Mouse (Mus musculus) intestine, embryonic 14.5 days (tissue): Measurements from ENCODE around the gene Xrra1. TPM values are rescaled to one million over a fixed set of nuclear protein-coding genes. Genes with fewer than 3 reads are reported as not detected.

Source experiments
- ATAC-seq: fragments of 200-750 bp; cut with Nextera tagmentation; replicated peaks from 2 replicates; pipeline ENCODE4 v1.8.0; 2017; ENCODE audit warnings: low read depth, moderate number of reproducible peaks, moderate TSS enrichment, moderate library complexity; ENCODE audit not compliant: low FRiP score, low TSS enrichment
- DNase-seq: peaks from one replicate; pipeline ENCODE4 v3.0.0-alpha.2; 2018; ENCODE audit warnings: low spot score
- H3K27ac ChIP-seq: fragments of 300-500 bp; sonication (generic); 2 replicates; pipeline ENCODE4 v1.5.1; 2014; ENCODE audit warnings: low read depth, mild to moderate bottlenecking, control low read depth
- H3K27me3 ChIP-seq: fragments of 300-500 bp; sonication (generic); replicated peaks from 2 replicates; pipeline ENCODE4 v1.6.1; 2014; ENCODE audit warnings: low read length, control low read depth; ENCODE audit not compliant: control insufficient read depth, insufficient read depth
- H3K36me3 ChIP-seq: fragments of 300-500 bp; sonication (generic); 2 replicates; pipeline ENCODE4 v1.6.1; 2014; ENCODE audit warnings: low read length, control low read depth; ENCODE audit not compliant: control insufficient read depth, insufficient read depth
- H3K4me1 ChIP-seq: fragments of 300-500 bp; sonication (generic); replicated peaks from 2 replicates; pipeline ENCODE4 v1.6.1; 2014; ENCODE audit warnings: low read length, control low read depth, mixed read lengths; ENCODE audit not compliant: control insufficient read depth, insufficient read depth
- H3K4me2 ChIP-seq: fragments of 300-500 bp; sonication (generic); 2 replicates; pipeline ENCODE4 v1.6.1; 2014; ENCODE audit warnings: low read length
- H3K4me3 ChIP-seq: fragments of 300-500 bp; sonication (generic); 2 replicates; pipeline ENCODE4 v1.5.1; 2014; ENCODE audit warnings: low read depth, low read length, control low read depth, mixed read lengths
- H3K9ac ChIP-seq: fragments of 300-500 bp; sonication (generic); 2 replicates; pipeline ENCODE4 v1.6.1; 2014; ENCODE audit warnings: mild to moderate bottlenecking, low read length
- H3K9me3 ChIP-seq: fragments of 300-500 bp; sonication (generic); 2 replicates; pipeline ENCODE4 v1.6.1; 2016; ENCODE audit warnings: low read length, control low read depth; ENCODE audit not compliant: control insufficient read depth
- WGBS: fragments of 180-500 bp; shearing (Covaris S2); extraction: QIAGEN DNeasy Blood & Tissue Kit; methylation state at CpG from one replicate; pipeline ENCODE4 v1.1.7; 2014; 5-methylcytosine and 5-hydroxymethylcytosine counted together
- polyA plus RNA-seq: library from polyadenylated mRNA; unstranded; fragments of >200 nt; fragmentation: Nextera tagmentation; extraction: Ambion mirVana; gene quantifications from 2 replicates; pipeline ENCODE4 v1.2.1, GENCODE M21; 2014

The Xrra1 gene
- polyA plus RNA-seq, 1 experiment from 2014 or later, result 0.27 TPM

DNA sequence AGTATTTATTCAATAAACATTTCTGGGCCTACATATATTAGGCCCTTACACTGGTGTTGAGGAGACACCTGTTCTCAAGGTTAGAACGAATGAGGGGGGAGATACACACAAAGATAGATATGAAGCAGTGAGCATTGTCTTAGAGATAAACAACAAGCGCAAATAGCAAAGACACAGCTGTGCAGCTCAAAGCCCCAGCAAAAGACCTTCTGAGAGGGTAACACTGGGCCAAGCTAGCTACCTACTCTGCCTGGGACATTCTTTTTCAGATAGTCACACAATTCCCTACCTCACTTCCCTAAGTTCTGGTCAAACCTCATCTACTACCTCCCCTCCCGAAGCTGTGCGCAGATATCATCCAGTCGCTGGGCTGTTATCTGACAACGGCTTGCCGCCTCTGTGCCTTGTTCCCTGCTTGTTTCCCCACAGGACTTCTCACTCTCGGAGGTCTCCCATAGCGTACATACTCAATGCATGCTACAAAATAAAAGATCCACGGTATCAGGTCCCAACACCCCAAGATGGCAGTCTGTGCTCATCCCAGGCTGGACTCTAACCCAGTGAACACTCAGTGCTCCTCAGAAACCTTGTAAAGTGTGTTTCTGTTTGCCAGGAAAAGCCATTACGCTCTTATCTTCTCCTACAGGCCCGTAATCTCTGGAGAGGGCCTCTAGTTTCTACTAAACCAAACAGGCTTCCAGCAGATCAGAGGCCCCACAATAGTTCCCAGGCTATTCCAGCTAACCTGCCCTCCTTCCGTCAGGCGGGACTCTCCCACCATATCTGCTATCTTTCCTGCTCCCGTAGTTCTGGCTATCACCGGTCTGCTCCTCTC lies 34.0 kb upstream of the Xrra1 start:
- Histone ChIP-seq H3K9ac (no peak overlapping the region), H3K4me2 (no peak overlapping the region), H3K27ac (no peak overlapping the region), H3K4me1 (no peaks in the 10 kb centered on the region), H3K27me3 (no peaks in the 10 kb centered on the region), H3K4me3 (no peak overlapping the region), H3K9me3 (no peaks in the 10 kb centered on the region), H3K36me3 (no peaks in the 10 kb centered on the region)
- WGBS, result 67% methylated on average over 16 of the region's 16 CpGs
- ATAC-seq (no peak), DNase-seq (no peak)

GRCm38 (mm10) chr7:99825511-99825910 lies 33.4 kb upstream of the Xrra1 start:
- no peak for DNase-seq
- no peak overlapping the region for H3K27ac ChIP-seq
- no peak overlapping the region for H3K4me2 ChIP-seq
- no peaks in the 10 kb centered on the region for H3K4me1 ChIP-seq
- no peaks in the 10 kb centered on the region for H3K36me3 ChIP-seq
- H3K9me3 ChIP-seq, result no peaks in the 10 kb centered on the region
- 81% methylated on average over 9 of the region's 9 CpGs for WGBS
- no peak overlapping the region for H3K9ac ChIP-seq
- no peak for ATAC-seq
- H3K27me3 ChIP-seq, result no peaks in the 10 kb centered on the region
- no peak overlapping the region for H3K4me3 ChIP-seq

- Histone ChIP-seq H3K4me2 (no peak overlapping the region), H3K4me1 (no peaks in the 10 kb centered on the region), H3K9me3 (no peaks in the 10 kb centered on the region), H3K4me3 (no peak overlapping the region), H3K9ac (no peak overlapping the region), H3K27me3 (no peaks in the 10 kb centered on the region), H3K27ac (no peak overlapping the region), H3K36me3 (no peaks in the 10 kb centered on the region)
- 74% methylated on average over 6 of the region's 6 CpGs for WGBS
- ATAC-seq (no peak), DNase-seq (no peak)
These were observed 32.8 kb upstream of the Xrra1 start for GRCm38 (mm10) chr7:99826096-99826495.

GRCm38 (mm10) chr7:99828083-99828570 lies 30.8 kb upstream of the Xrra1 start, which contains the start of gene Neu3:
Neu3 (minus strand) TSS chr7:99828417.
- Histone ChIP-seq H3K27me3 (no peaks in the 10 kb centered on the region), H3K27ac (peak within 1 kb of the TSS; percentile 82), H3K9ac (peak within 1 kb of the TSS; percentile 63), H3K4me1 (no peaks in the 10 kb centered on the region), H3K36me3 (no peaks in the 10 kb centered on the region), H3K4me2 (peak within 1 kb of the TSS; percentile 58), H3K9me3 (no peaks in the 10 kb centered on the region), H3K4me3 (peak within 1 kb of the TSS; percentile 53)
- ATAC-seq (peak; percentile 96), DNase-seq (peak; percentile 94)
- under 1% methylated on average over 26 of the region's 26 CpGs for WGBS

DNA sequence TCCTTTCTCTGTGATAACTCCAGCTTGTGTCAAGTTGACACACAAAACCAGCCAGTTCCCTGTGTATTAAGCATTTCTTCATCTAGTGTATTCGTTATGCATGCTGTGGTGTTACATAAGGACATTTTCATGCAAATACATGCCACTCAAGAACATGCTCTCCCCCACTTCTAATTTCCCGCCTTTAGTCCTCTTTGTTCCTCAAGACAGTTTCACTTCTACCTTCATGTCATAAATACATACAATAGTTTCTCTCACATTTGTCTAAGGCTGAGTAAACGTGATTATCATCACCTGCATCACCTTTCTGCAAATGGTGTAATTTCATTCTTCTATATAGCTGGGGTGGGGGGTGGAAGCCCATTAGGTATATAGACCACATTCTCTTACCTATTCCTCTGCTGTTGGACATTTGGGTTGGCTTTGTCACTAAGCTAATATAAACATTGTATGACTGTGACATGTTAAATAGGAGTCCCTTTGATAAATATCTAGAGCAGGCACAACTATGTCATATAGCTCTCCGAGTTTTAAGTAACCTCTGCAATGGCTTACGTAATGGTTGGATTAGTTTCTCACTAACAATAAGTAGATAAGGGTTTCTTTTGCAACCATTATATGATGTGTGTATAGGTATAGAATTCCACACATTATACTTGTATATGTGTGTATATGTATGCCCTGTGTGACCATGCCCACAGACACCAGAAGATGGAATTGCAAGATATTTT lies 25.6 kb upstream of the Xrra1 start:
- WGBS, result 82% methylated on average over 5 of the region's 5 CpGs
- peaks cover 19% of the 10 kb centered on the region for H3K36me3 ChIP-seq
- no peak for ATAC-seq

DNA sequence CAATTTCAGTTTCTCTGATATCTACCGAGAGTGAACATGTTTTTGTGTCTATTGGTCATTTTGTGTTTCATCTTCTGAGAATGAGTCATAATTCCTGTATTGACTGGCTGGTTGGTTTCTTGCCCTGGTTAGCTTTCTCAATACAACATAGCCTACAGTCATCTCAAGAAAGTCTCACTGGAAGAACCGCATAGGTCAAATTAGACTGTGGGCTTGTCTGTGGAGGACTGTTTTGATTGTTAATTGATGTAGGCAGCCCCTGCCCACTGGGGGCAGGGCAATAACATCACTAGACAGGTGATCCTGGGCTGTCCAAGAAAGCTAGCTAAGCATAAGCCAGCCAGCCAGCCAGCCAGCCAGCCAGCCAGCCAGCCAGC lies 25.1 kb upstream of the Xrra1 start:
- Histone ChIP-seq H3K27me3 (no peaks in the 10 kb centered on the region), H3K36me3 (peaks cover 24% of the 10 kb centered on the region), H3K4me1 (0 out of 2 replicates have a peak, but pooled peaks cover 10% of the 10 kb centered on the region), H3K9ac (no peak overlapping the region), H3K9me3 (no peaks in the 10 kb centered on the region), H3K4me2 (no peak overlapping the region), H3K27ac (no peak overlapping the region), H3K4me3 (no peak overlapping the region)
- no peak for ATAC-seq
- WGBS, result 92% methylated on average over 2 of the region's 2 CpGs
- no peak for DNase-seq

More for the DNA sequence above, 25.6 kb upstream of the Xrra1 start:
- Histone ChIP-seq H3K9me3 (no peaks in the 10 kb centered on the region), H3K27ac (no peak overlapping the region), H3K27me3 (no peaks in the 10 kb centered on the region), H3K9ac (no peak overlapping the region), H3K4me3 (no peak overlapping the region), H3K4me1 (0 out of 2 replicates have a peak, but pooled peaks cover 9% of the 10 kb centered on the region), H3K4me2 (no peak overlapping the region)
- no peak for DNase-seq

- no peak for DNase-seq
- ATAC-seq, result no peak
- no peak overlapping the region for H3K4me2 ChIP-seq
- H3K4me1 ChIP-seq, result 0 out of 2 replicates have a peak, but pooled peaks cover 10% of the 10 kb centered on the region
- no peak overlapping the region for H3K4me3 ChIP-seq
- 88% methylated on average over 5 of the region's 5 CpGs for WGBS
- no peak overlapping the region for H3K27ac ChIP-seq
- peaks cover 30% of the 10 kb centered on the region for H3K36me3 ChIP-seq
- H3K27me3 ChIP-seq, result no peaks in the 10 kb centered on the region
- H3K9ac ChIP-seq, result no peak overlapping the region
- H3K9me3 ChIP-seq, result no peaks in the 10 kb centered on the region
These were observed 24.5 kb upstream of the Xrra1 start for GRCm38 (mm10) chr7:99834314-99834853.

- Histone ChIP-seq H3K4me1 (0 out of 2 replicates have a peak, but pooled peaks cover 10% of the 10 kb centered on the region), H3K9me3 (no peaks in the 10 kb centered on the region), H3K4me3 (no peak overlapping the region), H3K27me3 (no peaks in the 10 kb centered on the region), H3K9ac (no peak overlapping the region), H3K36me3 (peaks cover 52% of the 10 kb centered on the region), H3K27ac (no peak overlapping the region), H3K4me2 (no peak overlapping the region)
- no peak for DNase-seq
- WGBS, result 52% methylated on average over 4 of the region's 4 CpGs
- no peak for ATAC-seq
These were observed 22.1 kb upstream of the Xrra1 start for GRCm38 (mm10) chr7:99836781-99837180.
